Mouse (Mus musculus) heart, postnatal 0 days (tissue): ENCODE data around the gene Kcne2. TPM values are rescaled to one million over a fixed set of nuclear protein-coding genes. Genes with fewer than 3 reads are reported as not detected.
A peak's percentile ranks its signal among the peaks of the same experiment; 100 is the strongest.

Experiments
- ATAC-seq: fragments of 200-750 bp; cut with Nextera tagmentation; 2 replicates; pipeline ENCODE4 v1.8.0; 2017; ENCODE audit warnings: low read depth, moderate number of reproducible peaks, moderate library complexity; ENCODE audit not compliant: insufficient read depth
- DNase-seq: peaks from one replicate; pipeline ENCODE4 v3.0.0-alpha.2; 2016; ENCODE audit warnings: low spot score
- H3K27ac ChIP-seq: fragments of 300-500 bp; sonication (generic); 2 replicates; pipeline ENCODE4 v1.5.1; 2014; ENCODE audit warnings: low read depth, mild to moderate bottlenecking
- H3K27me3 ChIP-seq: fragments of 300-500 bp; sonication (generic); 2 replicates; pipeline ENCODE4 v1.6.1; 2014; ENCODE audit warnings: low read length, mixed read lengths; ENCODE audit not compliant: control insufficient read depth, insufficient read depth
- H3K36me3 ChIP-seq: fragments of 300-500 bp; sonication (generic); replicated peaks from 2 replicates; pipeline ENCODE4 v1.6.1; 2014; ENCODE audit warnings: low read length, mixed read lengths; ENCODE audit not compliant: control insufficient read depth, insufficient read depth
- H3K4me1 ChIP-seq: fragments of 300-500 bp; sonication (generic); 2 replicates; pipeline ENCODE4 v1.6.1; 2014; ENCODE audit warnings: antibody characterized with exemption; ENCODE audit not compliant: control insufficient read depth, insufficient read depth
- H3K4me2 ChIP-seq: fragments of 300-500 bp; sonication (generic); 2 replicates; pipeline ENCODE4 v1.6.1; 2014; ENCODE audit warnings: low read depth, mild to moderate bottlenecking, low read length, moderate library complexity
- H3K4me3 ChIP-seq: fragments of 300-500 bp; sonication (generic); 2 replicates; pipeline ENCODE4 v1.5.1; 2014; ENCODE audit warnings: low read depth, low read length
- H3K9ac ChIP-seq: fragments of 300-500 bp; sonication (generic); replicated peaks from 2 replicates; pipeline ENCODE4 v1.6.1; 2014; ENCODE audit warnings: low read depth, low read length, mixed read lengths
- H3K9me3 ChIP-seq: fragments of 300-500 bp; sonication (generic); replicated peaks from 2 replicates; pipeline ENCODE4 v1.6.1; 2016; ENCODE audit warnings: low read length; ENCODE audit not compliant: control insufficient read depth
- CTCF ChIP-seq: IDR thresholded peaks from 2 replicates; pipeline ENCODE4 v1.5.1; 2016; ENCODE audit warnings: antibody characterized with exemption, control low read depth, low read depth
- EP300 ChIP-seq: IDR thresholded peaks from 2 replicates; pipeline ENCODE4 v1.6.1; 2016; ENCODE audit warnings: antibody characterized with exemption, low read depth
- WGBS: fragments of 180-500 bp; shearing (Covaris S2); extraction: QIAGEN DNeasy Blood & Tissue Kit; methylation state at CpG from one replicate; pipeline ENCODE4 v1.1.7; 2014; 5-methylcytosine and 5-hydroxymethylcytosine counted together
- polyA plus RNA-seq: library from polyadenylated mRNA; unstranded; fragments of >200 nt; fragmentation: Nextera tagmentation; extraction: Ambion mirVana; gene quantifications from 2 replicates; pipeline ENCODE4 v1.2.1, GENCODE M21; 2015
- total RNA-seq: library from RNA; depleted of rRNA; stranded (reverse); fragments of >200 nt; gene quantifications from 2 replicates; pipeline ENCODE4 v1.2.3, GENCODE M21; 2014; ENCODE audit warnings: low replicate concordance

Gene Kcne2
- total and polyA plus RNA-seq, 2 experiments from 2014 or later = 1.6 to 1.8 TPM

DNA sequence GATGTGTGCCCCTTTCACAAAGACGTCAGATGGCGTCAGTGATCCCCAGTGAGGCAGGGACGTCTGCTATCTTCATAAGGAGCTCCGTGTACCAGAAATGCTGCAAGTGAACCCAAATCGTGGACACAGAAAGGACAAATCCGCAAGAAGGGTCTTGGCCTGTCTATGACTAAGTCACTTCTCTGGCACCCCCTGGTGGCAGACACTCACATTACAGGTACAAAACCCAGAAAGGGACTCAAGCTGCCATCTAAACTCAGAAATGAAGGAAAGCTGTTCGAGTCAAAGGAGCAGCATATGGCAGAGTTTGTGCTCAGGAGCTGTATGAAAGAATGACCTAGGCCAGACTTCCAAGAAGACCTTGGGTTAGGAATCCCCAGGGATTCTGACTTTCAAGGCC is 5.6 kb upstream of the Kcne2 start:
- Histone ChIP-seq H3K9ac (no peak overlapping the region), H3K36me3 (no peaks in the 10 kb centered on the region), H3K27ac (no peak overlapping the region), H3K9me3 (no peaks in the 10 kb centered on the region), H3K4me2 (no peak overlapping the region), H3K4me3 (no peak overlapping the region), H3K27me3 (no peaks in the 10 kb centered on the region), H3K4me1 (no peaks in the 10 kb centered on the region)
- ATAC-seq (peak; percentile 40; the same call in 1 of the 2 replicates), DNase-seq (peak; percentile 54)
- WGBS = 7% methylated on average over 7 of the region's 7 CpGs
- no peak for TF ChIP-seq EP300
- TF ChIP-seq CTCF = peak; percentile 87

DNA sequence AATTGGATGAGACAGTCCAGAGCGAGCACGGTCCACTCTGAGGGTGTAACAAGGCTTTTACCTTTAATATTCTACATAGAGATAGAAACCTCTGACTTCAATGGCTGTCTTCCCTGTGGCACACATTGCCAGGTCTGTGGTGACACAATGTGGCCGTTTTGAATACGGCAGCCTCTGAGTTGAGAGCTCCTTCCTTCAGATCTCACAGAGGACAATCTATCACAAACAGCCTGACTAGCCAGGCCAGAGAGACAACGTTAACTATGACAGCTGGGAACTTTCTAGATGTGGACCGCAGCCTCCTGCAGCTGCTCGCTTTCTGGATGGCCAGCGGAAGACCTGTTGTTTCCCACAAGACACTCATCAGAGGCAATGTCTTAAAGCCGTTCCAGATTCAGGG is 3.4 kb upstream of the Kcne2 start:
- TF ChIP-seq EP300 (no peak), CTCF (peak; percentile 57)
- no peak overlapping the region for H3K27ac ChIP-seq
- DNase-seq (peak; percentile 25), ATAC-seq (peak; percentile 56; the same call in 1 of the 2 replicates)
- H3K4me2 ChIP-seq = no peak overlapping the region
- H3K27me3 ChIP-seq = no peaks in the 10 kb centered on the region
- no peaks in the 10 kb centered on the region for H3K9me3 ChIP-seq
- H3K4me3 ChIP-seq = no peak overlapping the region
- no peak overlapping the region for H3K9ac ChIP-seq
- 77% methylated on average over 9 of the region's 9 CpGs for whole genome bisulfite sequencing
- H3K4me1 ChIP-seq = no peaks in the 10 kb centered on the region
- no peaks in the 10 kb centered on the region for H3K36me3 ChIP-seq

DNA sequence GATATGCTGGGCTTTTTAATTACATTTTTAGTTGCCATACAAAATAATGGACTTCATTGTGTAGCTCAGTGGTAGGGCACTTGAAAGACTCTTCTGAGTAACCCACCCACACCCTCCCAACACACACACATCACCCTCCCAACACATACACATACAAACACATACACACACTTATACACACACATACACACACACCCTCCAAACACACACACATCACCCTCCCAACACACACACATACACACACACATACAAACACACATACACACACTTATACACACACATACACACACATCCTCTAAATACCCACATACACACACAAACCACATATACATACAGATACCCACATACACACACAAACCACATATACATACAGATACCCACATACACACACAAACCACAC is 2.1 kb upstream of the Kcne2 start:
- H3K4me2 ChIP-seq = no peak overlapping the region
- H3K9me3 ChIP-seq = no peaks in the 10 kb centered on the region
- H3K4me1 ChIP-seq = 0 out of 2 replicates have a peak, but pooled peaks cover 3% of the 10 kb centered on the region
- TF ChIP-seq EP300 = no peak
- no peak for TF ChIP-seq CTCF
- no peaks in the 10 kb centered on the region for H3K36me3 ChIP-seq
- no peaks in the 10 kb centered on the region for H3K27me3 ChIP-seq
- no peak overlapping the region for H3K27ac ChIP-seq
- DNase-seq (no peak), ATAC-seq (no peak)
- H3K9ac ChIP-seq = no peak overlapping the region
- no peak overlapping the region for H3K4me3 ChIP-seq

DNA sequence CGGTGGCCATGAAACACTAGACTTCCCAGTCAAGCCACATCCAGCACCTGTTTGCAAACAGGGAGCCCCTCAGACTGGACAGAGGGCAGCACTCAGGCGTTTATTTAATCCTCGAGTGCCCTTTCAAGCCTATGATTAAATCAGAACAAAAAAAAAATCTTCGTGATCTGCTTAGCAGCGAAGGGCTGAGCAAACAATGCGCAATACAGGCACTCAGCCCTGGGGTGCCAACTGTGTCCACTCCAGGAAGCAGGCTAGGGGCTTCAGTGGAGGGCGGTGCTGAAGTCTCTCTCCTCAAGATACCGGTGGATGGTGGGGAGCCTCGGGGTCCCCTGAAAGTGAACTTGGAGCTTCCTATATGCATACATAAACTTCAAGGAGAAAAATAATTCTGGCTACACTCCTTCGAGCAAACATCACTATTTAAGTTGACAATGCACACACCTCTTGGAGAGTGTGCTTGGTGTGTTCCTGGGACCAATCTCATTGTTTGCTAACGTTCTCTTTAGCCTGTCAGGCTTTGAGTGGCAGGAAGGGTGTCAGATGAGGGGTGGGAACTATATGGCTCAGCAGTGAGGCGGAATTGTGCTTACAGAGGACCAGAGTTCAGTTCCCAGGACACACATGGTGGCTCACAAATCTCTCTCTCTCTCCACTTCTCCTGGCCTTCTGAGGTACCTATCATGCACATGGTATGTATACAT is 2.2 kb downstream of the Kcne2 start:
- 64% methylated on average over 12 of the region's 12 CpGs for whole genome bisulfite sequencing
- ATAC-seq = no peak
- H3K9ac ChIP-seq = no peak overlapping the region
- TF ChIP-seq CTCF (no peak), EP300 (no peak)
- H3K9me3 ChIP-seq = no peaks in the 10 kb centered on the region
- H3K4me1 ChIP-seq = peaks cover 12% of the 10 kb centered on the region
- no peaks in the 10 kb centered on the region for H3K36me3 ChIP-seq
- DNase-seq = no peak
- H3K27me3 ChIP-seq = no peaks in the 10 kb centered on the region
- no peak overlapping the region for H3K4me3 ChIP-seq
- H3K27ac ChIP-seq = no peak overlapping the region
- H3K4me2 ChIP-seq = no peak overlapping the region

DNA sequence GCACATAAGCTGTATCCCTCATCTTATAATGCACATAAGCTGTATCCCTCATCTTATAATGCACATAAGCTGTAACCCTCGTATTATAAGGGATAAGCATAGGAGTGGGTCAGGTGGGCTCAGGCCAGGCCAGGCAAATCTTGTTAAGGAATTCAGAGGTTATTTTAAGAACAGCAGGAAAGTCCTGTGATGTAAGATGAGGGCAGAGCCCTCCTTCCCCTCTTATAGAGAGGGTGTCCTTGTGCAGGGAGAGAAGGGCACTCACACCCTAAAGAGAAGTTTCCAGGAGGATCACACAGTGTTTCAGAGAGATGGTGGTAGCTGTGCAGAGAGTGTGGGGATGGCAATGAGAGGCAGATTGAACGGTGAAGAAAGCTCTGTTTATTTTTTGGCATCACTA is 3.1 kb downstream of the Kcne2 start:
- H3K27me3 ChIP-seq = no peaks in the 10 kb centered on the region
- H3K4me1 ChIP-seq = peaks cover 15% of the 10 kb centered on the region
- H3K9ac ChIP-seq = no peak overlapping the region
- H3K36me3 ChIP-seq = no peaks in the 10 kb centered on the region
- H3K4me2 ChIP-seq = no peak overlapping the region
- no peak overlapping the region for H3K4me3 ChIP-seq
- ATAC-seq (peak; percentile 79), DNase-seq (peak; percentile 58)
- H3K27ac ChIP-seq = no peak overlapping the region
- TF ChIP-seq EP300 (no peak), CTCF (no peak)
- H3K9me3 ChIP-seq = no peaks in the 10 kb centered on the region
- WGBS = 18% methylated on average over 2 of the region's 2 CpGs
